Mouse (Mus musculus): Measurements from ENCODE around the gene Mfsd12. TPM values are rescaled to one million over a fixed set of nuclear protein-coding genes. Genes with fewer than 3 reads are reported as not detected.

Gene Mfsd12
- polyA plus RNA-seq, 1 experiment from 2014 or later, result 7.4 TPM

- H3K36me3 ChIP-seq (ENCODE audit: control insufficient read depth, insufficient read depth, low read length), result no peaks in the 10 kb centered on the region
- ATAC-seq (ENCODE audit: low FRiP score, low TSS enrichment) (no peak), DNase-seq (ENCODE audit: low spot score) (no peak)
- TF ChIP-seq EP300 (optimal IDR thresholded peaks at IDR 0.05), result no peak
- no peak for TF ChIP-seq CTCF (IDR thresholded peaks at IDR 0.05; ENCODE audit: low read depth)
- no peak overlapping the region for H3K4me2 ChIP-seq (replicated peaks; ENCODE audit: low read depth)
- WGBS, result 51% methylated on average over 17 of the region's 17 CpGs
- H3K9me3 ChIP-seq (ENCODE audit: control insufficient read depth, low read length), result no peaks in the 10 kb centered on the region
- 0 out of 2 replicates have a peak, but pooled peaks cover 3% of the 10 kb centered on the region for H3K27me3 ChIP-seq (ENCODE audit: control insufficient read depth, insufficient read depth, low read length)
- H3K27ac ChIP-seq (replicated peaks), result no peak overlapping the region
- H3K9ac ChIP-seq (ENCODE audit: low read length), result no peak overlapping the region
- H3K4me1 ChIP-seq (replicated peaks; ENCODE audit: control insufficient read depth, insufficient read depth), result peaks cover 5% of the 10 kb centered on the region; the same call in 1 of the 2 replicates
- H3K4me3 ChIP-seq (ENCODE audit: low read depth, low read length), result no peak overlapping the region
Observed at GRCm38 (mm10) chr10:81340551-81341332, 16.5 kb upstream of the Mfsd12 start.

GRCm38 (mm10) chr10:81341333-81341949, 15.8 kb upstream of the Mfsd12 start:
- H3K27ac ChIP-seq (replicated peaks), result no peak overlapping the region
- no peaks in the 10 kb centered on the region for H3K36me3 ChIP-seq (ENCODE audit: control insufficient read depth, insufficient read depth, low read length)
- no peak overlapping the region for H3K4me2 ChIP-seq (replicated peaks; ENCODE audit: low read depth)
- 0 out of 2 replicates have a peak, but pooled peaks cover 3% of the 10 kb centered on the region for H3K27me3 ChIP-seq (ENCODE audit: control insufficient read depth, insufficient read depth, low read length)
- H3K4me3 ChIP-seq (ENCODE audit: low read depth, low read length), result no peak overlapping the region
- no peak overlapping the region for H3K9ac ChIP-seq (ENCODE audit: low read length)
- WGBS, result 40% methylated on average over 16 of the region's 16 CpGs
- peaks cover under 1% of the 10 kb centered on the region for H3K4me1 ChIP-seq (replicated peaks; ENCODE audit: control insufficient read depth, insufficient read depth)
- ATAC-seq (ENCODE audit: low FRiP score, low TSS enrichment) (no peak), DNase-seq (ENCODE audit: low spot score) (peak; percentile 74)
- no peaks in the 10 kb centered on the region for H3K9me3 ChIP-seq (ENCODE audit: control insufficient read depth, low read length)
- TF ChIP-seq EP300 (optimal IDR thresholded peaks at IDR 0.05), result no peak
- peak; percentile 84 for TF ChIP-seq CTCF (IDR thresholded peaks at IDR 0.05; ENCODE audit: low read depth)

GRCm38 (mm10) chr10:81342686-81343505, 14.4 kb upstream of the Mfsd12 start, which contains the start of gene Gipc3:
TSS of gene Gipc3 (minus strand) at chr10:81343266.
- TF ChIP-seq CTCF (IDR thresholded peaks at IDR 0.05; ENCODE audit: low read depth), result no peak
- no peak for TF ChIP-seq EP300 (optimal IDR thresholded peaks at IDR 0.05)
- H3K9ac ChIP-seq (ENCODE audit: low read length), result peak within 1 kb of the TSS; percentile 68
- 6% methylated on average over 43 of the region's 67 CpGs for WGBS

GRCm38 (mm10) chr10:81344421-81345161, 12.7 kb upstream of the Mfsd12 start:
- no peak overlapping the region for H3K27ac ChIP-seq (replicated peaks)
- 41% methylated on average over 8 of the region's 8 CpGs for WGBS
- H3K4me1 ChIP-seq (replicated peaks; ENCODE audit: control insufficient read depth, insufficient read depth), result peaks cover 4% of the 10 kb centered on the region
- H3K9ac ChIP-seq (ENCODE audit: low read length), result no peak overlapping the region
- H3K4me3 ChIP-seq (ENCODE audit: low read depth, low read length), result no peak overlapping the region
- H3K4me2 ChIP-seq (replicated peaks; ENCODE audit: low read depth), result no peak overlapping the region
- ATAC-seq (ENCODE audit: low FRiP score, low TSS enrichment) (no peak), DNase-seq (ENCODE audit: low spot score) (no peak)
- H3K9me3 ChIP-seq (ENCODE audit: control insufficient read depth, low read length), result no peaks in the 10 kb centered on the region
- H3K36me3 ChIP-seq (ENCODE audit: control insufficient read depth, insufficient read depth, low read length), result no peaks in the 10 kb centered on the region
- TF ChIP-seq EP300 (optimal IDR thresholded peaks at IDR 0.05) (no peak), CTCF (IDR thresholded peaks at IDR 0.05; ENCODE audit: low read depth) (peak; percentile 59)
- H3K27me3 ChIP-seq (ENCODE audit: control insufficient read depth, insufficient read depth, low read length), result 0 out of 2 replicates have a peak, but pooled peaks cover 3% of the 10 kb centered on the region

More at GRCm38 (mm10) chr10:81342686-81343505, 14.4 kb upstream of the Mfsd12 start, which contains the start of gene Gipc3:
- Histone ChIP-seq H3K9me3 (ENCODE audit: control insufficient read depth, low read length) (no peaks in the 10 kb centered on the region), H3K27me3 (ENCODE audit: control insufficient read depth, insufficient read depth, low read length) (0 out of 2 replicates have a peak, but pooled peaks cover 3% of the 10 kb centered on the region), H3K4me2 (replicated peaks; ENCODE audit: low read depth) (peak within 1 kb of the TSS; percentile 84), H3K36me3 (ENCODE audit: control insufficient read depth, insufficient read depth, low read length) (no peaks in the 10 kb centered on the region), H3K27ac (replicated peaks) (no peak within 1 kb of the TSS), H3K4me3 (ENCODE audit: low read depth, low read length) (peak within 1 kb of the TSS; percentile 48), H3K4me1 (replicated peaks; ENCODE audit: control insufficient read depth, insufficient read depth) (no peaks in the 10 kb centered on the region; the same call in 1 of the 2 replicates)
- DNase-seq (ENCODE audit: low spot score) (no peak), ATAC-seq (ENCODE audit: low FRiP score, low TSS enrichment) (no peak)

- no peak overlapping the region for H3K4me3 ChIP-seq (ENCODE audit: low read depth, low read length)
- no peak overlapping the region for H3K4me2 ChIP-seq (replicated peaks; ENCODE audit: low read depth)
- TF ChIP-seq EP300 (optimal IDR thresholded peaks at IDR 0.05) (no peak), CTCF (IDR thresholded peaks at IDR 0.05; ENCODE audit: low read depth) (no peak)
- 86% methylated on average over 4 of the region's 4 CpGs for WGBS
- H3K36me3 ChIP-seq (ENCODE audit: control insufficient read depth, insufficient read depth, low read length), result no peaks in the 10 kb centered on the region
- no peak for ATAC-seq (ENCODE audit: low FRiP score, low TSS enrichment)
- DNase-seq (ENCODE audit: low spot score), result no peak
- H3K27me3 ChIP-seq (ENCODE audit: control insufficient read depth, insufficient read depth, low read length), result 0 out of 2 replicates have a peak, but pooled peaks cover 3% of the 10 kb centered on the region
- H3K4me1 ChIP-seq (replicated peaks; ENCODE audit: control insufficient read depth, insufficient read depth), result peaks cover 5% of the 10 kb centered on the region
- H3K9me3 ChIP-seq (ENCODE audit: control insufficient read depth, low read length), result no peaks in the 10 kb centered on the region
- no peak overlapping the region for H3K27ac ChIP-seq (replicated peaks)
- H3K9ac ChIP-seq (ENCODE audit: low read length), result no peak overlapping the region
Observed at GRCm38 (mm10) chr10:81345162-81345534, 12.1 kb upstream of the Mfsd12 start.
